Mouse (Mus musculus) spleen, adult 18-20 months (tissue): ENCODE measurements around the gene Crebzf.
A peak's percentile ranks its signal among the peaks of the same experiment; 100 is the strongest.

ENCODE experiments used
- DNase-seq, 2 experiments: peaks; one replicate each; pipeline ENCODE4 v3.0.0; 2022; ENCODE audit warnings: mixed read lengths in 2 of 2

Gene Crebzf

DNA sequence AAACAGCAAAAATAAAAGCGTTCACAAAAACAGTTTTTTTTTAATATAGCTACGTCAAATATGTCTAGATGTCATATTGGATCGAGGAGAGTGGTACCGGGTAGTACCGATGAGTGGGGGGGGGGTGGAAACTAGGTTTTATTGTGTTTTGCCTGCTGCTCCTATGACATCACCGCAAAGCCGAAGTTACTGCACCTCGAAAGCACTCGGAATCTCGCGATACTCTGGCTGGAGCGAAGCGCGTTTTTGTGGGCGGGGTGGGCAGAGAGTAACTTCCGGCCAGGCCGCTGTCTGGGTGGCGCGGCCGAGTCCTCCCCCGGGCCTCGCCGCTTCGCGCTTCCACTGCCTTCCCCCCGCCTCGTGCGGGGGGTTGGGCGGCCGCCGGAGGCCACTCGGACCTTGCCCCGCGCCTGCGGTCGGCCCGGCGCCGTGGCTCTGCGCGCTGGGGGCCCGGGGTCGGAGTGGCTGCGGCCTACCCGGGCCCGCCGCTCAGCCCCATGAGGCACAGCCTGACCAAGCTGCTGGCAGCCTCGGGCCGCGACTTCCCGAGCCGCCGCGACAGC, at the start of gene Crebzf:
Gene Crebzf (plus strand): TSS at position 212 of the 563 bp plus-strand sequence.
- peak; percentile 91 for DNase-seq

DNA sequence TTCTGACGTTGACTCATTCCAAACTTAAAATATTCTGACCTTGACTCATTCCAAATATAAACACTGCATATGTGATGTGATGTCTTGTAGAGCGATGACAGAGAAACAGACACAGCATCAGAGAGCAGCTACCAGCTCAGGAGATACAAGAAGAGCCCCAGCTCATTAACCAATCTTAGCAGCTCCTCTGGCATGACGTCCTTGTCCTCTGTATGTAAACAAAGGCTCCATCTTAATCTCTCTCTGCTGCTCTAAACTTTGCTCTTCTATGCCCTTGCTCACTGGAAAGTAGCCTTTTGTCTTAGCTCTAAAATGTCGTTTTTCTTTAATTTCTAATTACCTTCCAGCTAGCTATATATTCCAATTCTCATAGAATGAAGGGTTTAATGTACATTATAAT, 47.5 kb upstream of the Crebzf start:
- DNase-seq: no peak

DNA sequence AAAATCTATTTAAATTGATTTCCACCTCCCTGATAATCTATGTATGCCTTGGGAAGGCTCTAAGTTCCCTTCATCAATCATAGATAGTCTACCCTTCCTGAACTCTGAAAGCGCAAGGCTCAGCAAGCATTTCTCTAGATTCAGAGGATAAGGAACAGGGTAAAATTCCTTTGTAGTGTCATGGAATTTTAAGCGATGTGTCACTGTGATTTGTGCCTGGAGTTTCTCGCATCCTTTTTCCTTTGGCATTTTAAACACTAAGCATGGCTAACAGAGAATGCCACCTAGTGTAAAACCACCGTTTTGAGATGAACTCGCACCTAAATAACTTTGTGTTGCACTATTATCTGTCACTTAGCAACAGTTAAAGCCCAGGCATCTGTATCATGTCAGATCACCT, 46.6 kb upstream of the Crebzf start:
- no peak for DNase-seq

DNA sequence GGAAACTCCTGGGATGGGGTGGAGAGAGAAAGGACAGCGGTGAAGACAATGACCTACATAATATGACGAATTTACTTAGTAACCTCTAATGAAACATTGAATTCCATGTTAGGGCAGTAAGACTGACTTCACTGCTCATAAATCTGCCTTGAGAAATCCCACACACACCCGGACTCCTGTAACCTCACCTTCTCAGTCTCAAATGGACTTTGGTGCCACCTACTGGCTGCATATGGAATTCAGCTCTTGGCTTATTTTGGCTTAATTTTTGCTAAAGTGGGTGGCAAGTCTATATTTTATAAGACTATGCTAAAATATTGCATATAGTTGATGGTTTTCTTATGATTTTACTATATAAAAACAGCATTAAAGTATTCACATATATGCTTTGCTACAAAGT, 32.6 kb upstream of the Crebzf start:
- DNase-seq: peak in 1 of 2 experiments; percentile 61

DNA sequence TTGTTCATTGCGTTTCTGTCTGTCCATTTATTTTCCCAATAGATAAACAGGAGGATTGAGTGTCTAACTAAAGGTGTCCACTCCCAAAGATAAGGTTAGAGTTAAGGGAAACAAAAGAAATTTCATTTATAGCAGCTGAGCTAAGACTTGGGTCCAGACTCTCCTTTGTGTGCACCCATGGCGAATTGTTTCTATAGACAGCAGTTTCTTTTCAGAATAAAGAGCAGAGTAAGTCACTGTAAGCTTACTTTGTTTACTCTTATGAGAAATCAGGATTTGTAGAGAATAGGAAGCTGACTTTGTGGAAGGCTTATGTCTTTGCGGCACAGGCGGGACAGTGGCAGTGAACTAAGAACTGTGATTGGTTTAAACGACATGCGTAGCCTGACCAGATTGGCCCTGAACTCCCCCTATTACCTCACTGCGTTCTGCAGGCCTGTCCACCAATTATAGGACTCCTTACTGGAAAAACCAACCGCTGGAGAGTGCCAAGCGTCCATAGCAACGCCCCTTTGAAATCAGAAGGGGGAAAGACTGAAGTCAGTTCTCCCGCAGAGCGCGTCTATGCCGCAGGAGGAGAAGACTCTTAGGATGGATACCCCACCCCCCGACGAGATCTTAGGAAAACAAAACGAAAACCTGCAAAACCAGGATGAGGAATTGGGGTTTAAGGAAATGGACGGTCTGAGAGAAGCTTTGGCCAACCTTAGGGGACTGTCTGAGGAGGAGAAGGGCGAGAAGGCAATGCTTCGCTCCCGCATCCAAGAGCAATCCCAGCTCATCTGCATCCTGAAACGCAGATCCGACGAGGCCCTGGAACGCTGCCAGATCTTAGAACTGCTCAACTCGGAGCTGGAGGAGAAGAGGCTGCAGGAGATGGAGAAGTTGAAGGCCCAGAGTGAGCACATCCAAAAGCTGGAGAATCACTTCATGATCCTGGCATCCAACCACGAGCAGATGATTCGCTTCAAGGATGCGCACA, 16.2 kb upstream of the Crebzf start, which contains the start of gene Ccdc89:
Gene Ccdc89 (plus strand): TSS at position 558 of the 982 bp plus-strand sequence.
- peak; percentile 7 to 12 for DNase-seq

DNA sequence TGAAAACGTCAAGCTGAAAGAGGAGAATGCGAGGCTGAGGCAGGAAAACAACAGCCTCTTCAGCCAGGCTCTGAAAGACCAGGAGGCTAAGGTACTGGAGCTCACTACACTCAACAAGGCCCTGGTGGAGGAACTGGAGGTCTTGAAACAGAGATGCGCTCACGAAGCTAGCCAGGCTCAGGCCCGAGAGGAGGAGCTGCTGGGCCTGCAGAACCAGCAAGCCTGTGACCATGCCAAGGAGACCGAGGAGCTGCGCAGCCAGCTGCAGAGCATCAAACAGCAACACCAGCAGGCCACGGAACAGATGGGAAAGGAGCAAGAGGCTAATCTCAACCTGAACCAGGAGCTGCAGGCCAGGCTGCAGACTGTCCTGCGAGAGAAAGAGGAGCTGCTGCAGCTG, 15.5 kb upstream of the Crebzf start:
- no peak for DNase-seq

DNA sequence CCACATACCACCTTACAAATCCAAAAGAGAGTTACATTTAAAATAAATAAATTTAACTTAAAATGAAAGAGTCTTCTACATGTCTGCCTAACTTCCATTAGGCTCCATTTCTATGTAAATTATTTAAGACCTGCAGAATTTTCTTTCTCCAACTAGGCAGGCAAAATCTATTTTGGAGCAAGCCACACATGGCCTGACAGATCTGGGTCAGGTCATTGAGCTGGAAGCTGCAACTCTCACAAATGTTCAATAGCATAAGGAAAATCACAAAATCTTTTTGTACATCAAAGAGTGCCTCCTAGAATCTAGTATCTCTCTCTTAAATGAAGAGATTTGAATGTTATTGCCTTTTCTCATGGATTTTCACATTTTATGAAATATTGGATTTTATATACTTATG, 10.3 kb upstream of the Crebzf start:
- no peak for DNase-seq

DNA sequence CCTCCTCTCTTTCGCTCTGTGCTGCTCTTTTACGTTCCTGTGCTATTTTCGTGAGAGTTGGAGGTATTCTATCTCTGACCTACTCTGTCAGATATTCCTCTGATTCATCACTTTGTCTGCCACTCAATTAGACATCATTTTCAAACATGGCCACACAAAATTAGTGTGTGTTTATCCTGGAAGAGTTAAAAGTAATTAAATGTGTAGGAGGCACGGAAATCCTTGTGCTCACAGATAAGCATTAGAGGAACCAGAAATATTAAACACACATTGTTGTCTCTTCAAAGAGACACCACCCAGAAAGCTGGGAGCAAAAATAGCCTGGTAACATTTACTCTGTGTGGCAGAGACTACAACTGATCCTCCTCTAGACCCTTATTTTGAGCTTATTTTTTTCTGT, 2.5 kb upstream of the Crebzf start:
- no peak for DNase-seq

DNA sequence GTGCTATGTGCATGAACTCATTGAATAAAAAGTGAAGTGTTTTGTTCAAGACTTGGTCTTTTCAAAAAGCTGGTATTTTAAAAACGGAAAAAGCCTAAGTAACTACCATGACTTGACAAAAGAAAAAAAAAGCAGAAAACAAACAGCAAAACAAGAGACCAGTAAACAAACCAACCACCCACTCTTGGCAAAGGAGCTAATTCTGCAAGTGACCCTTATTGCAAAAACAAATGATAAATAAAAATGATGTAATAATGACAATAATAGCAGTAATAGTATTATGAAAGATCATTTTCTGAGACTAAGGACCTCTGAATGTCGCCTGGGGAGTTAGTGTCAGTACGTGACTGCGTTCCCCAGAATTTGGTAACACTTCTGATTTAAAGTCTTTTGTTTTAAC, 459 bp upstream of the Crebzf start:
- no peak for DNase-seq

DNA sequence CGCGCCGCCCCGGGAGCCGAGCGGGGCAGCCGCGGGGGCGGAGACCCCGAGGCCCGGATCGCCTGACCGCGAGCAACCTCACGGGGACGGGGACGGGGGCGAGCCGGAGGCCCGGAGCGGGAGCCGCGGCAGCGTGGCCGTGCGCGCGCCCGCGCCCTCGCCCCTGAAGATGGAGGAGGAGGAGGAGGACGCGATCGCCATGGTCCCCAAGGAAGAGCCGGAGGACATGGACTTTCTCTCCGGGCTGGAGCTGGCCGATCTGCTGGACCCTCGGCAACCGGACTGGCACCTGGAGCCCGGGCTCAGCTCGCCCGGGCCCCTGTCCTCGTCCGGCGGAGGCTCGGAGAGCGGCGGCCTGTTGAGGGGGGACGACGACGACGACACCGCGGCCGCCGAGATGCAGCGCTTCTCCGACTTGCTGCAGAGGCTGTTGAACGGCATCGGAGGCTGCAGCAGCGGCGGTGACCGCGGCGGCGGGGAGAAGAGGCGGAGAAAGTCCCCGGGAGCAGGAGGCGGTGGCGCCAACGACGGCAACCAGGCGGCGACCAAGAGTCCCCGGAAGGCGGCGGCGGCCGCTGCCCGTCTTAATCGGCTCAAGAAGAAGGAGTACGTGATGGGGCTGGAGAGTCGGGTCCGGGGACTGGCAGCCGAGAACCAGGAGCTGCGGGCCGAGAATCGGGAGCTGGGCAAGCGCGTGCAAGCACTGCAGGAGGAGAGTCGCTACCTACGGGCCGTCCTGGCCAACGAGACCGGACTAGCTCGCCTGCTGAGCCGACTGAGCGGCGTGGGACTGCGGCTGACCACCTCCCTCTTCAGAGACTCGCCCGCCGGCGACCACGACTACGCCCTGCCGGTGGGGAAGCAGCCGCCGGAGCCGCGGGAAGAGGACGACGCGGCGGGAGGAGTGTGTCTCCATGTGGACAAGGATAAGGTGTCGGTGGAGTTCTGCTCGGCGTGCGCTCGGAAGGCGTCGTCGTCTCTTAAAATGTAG, 867 bp downstream of the Crebzf start:
- peak; percentile 60 to 73 for DNase-seq

DNA sequence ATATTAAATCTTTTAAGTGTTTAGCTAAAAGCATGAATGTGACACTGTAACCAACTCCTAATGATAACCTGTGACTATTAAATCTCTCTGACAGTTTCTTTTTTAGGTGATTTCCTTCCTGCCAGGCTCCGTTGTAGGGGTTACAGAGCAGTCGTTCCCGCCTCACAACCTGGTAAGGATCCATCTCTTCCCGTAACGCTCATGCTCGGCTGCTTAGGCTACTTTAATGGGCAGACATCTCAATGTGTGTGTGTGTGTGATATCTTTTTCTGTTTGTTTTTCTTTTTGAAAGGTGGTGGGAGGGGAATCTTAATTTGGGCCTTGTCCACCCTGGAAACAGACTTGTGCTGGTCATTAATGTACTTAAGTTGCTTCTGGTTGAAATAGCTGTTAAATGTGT, 1.7 kb downstream of the Crebzf start:
- DNase-seq: no peak

DNA sequence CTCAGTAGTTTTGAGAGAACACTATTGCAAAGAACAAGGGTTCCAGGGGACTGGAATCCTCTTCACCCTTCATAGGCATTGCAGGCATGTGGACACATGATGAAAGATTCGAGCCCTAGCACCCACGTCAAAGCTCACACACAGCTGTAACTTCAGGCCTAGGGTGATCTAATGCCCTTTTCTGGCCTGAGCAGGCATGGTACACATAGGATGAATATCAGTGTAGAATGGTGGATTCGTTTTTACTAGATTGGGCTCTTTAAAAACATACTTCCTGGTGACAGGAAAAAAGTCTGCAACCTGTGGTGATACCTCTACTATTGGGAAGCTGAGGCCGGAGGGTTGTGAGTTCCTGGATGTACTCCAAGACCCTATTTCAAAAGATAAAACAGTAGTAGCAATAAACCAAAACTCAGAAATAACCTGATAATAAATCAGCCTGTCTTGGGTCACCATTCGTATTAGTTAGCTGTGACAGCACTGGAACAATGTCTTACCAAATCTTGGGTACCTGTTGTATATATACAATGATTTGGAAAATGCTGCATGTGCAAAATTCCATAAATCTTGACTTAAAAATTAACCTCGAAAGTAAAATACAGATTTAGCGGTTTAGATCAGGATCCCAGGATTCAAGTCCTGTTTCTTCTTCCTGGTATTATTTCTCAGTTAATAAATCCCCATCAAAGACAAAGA, 13.8 kb downstream of the Crebzf start:
- no peak for DNase-seq

DNA sequence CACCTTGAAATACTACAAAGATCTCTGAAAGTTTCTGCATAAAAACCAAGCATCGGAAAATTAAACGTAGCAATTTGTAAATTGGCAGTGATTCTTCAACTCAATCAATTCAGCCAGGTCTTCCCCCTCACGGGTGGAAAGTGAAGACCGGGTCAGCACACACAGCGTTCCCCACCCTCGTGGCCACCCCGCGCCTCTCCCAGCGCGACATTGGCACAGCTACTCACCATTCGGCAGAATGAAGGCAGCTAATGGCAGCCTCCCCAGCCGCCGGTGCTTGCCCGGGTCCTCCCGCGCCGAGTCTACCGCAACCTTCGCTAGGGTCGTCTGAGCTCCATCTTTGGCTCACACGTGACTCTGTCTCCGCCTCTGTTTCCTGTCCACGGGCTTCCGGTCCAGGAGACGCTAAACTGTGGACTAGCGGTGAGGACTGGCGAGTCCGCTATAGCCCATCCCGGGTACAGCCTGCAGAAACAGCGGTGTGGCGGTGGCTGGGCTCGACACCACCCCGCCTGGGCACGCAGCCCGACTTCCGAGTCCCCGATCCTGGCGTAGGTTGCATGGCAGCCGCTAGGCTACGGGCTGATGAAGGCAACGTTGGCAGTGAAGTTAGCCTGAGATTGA, 14.4 kb downstream of the Crebzf start, which contains the start of gene Tmem126a:
Gene Tmem126a (minus strand): TSS at position 385 of the 624 bp plus-strand sequence.
- peak; percentile 66 to 71 for DNase-seq

DNA sequence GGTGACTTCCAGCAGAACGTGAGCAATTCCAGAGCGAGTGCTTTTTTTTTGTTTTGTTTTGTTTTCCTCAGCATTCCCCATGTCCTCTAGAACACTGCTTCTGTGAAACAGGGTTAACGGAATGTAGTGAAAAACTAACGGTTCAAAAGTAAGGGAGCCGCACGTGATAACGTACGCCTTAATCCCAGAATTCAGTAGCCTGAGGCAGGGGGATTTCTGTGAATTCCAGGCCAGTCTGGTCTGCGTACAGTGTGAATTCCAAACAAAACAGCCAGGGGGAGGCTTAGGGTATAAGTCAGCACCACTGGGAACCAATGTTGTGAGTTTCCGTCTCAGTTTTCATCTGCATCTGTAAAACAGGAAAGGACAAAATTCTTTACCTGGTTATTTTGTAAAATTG, 15.0 kb downstream of the Crebzf start:
- DNase-seq: no peak

DNA sequence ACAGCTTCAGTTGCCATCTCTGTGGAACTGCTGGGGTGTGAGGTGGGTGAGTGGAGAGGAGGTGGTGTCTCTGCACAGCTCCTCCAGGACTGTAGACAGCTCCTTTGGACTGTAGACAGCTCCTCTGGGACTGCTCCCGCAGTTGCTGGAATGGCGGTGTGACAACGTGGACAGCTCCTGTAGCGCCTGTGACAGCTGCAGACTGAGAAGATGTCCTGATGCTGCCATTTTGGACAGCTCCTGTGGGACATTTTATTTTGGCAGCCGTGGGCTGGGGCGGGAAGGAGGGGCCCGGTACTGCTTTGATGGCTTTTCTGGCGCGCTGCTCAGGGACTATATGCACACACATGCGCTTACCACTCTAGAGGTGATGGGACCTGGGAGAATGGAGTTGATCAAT, 17.8 kb downstream of the Crebzf start:
- no peak for DNase-seq

DNA sequence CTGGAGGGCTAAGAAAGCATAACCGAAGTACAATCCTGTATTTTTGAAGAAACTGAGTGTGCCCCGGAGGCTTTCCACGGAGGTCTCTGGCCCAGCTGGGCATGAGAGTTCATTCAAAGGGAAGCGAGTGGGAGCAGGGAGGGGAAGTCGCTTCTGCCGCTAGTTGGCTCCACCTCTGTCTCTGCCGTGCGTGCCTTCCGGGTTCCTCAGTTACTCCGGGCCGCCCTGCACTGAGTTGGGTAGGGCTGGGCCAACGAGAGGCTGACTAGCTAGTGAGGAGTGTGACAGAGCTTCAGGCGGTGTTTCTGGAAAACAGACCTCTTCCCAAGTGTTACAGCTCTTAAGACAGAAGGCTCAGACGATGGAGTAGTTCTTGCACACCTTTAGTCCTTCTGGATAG, 18.4 kb downstream of the Crebzf start:
- peak; percentile 47 to 59 for DNase-seq

DNA sequence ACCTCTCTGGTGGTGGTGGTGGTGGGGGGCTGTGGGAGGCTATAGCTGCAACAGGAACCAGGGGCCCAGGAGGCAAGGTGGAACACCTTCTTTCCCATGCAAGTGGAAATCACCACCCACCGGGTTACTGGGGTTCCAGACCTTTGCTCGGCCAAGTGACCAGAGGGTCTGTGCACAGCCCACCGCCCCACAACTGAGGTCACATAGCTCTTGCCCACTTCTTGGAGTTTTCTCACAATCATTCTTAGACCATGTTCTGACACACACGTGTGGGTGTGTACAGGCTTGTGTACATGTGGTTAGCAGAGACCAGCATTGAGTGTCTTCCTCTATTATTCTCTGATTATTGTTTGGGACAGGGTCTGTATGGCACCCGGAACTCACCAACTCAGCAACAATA, 18.9 kb downstream of the Crebzf start:
- no peak for DNase-seq

DNA sequence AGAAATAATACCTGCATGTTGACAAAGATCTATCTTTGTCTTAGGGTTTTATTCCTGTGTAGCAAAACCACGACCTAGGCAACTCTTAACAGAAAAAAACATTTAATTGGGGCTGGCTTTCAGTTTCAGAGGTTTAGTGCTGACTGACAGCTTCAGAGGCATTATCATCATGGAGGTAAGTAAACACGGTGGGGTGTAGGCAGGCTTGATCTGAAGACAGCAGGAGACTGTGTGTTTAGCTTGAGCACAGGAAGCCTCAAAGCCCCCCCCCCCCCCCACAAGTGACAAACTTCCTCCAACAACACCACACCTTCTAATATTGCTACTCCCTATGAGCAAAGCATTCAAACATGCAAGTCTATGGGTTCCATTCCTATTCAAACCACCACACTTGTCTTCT, 31.0 kb downstream of the Crebzf start:
- DNase-seq: no peak

DNA sequence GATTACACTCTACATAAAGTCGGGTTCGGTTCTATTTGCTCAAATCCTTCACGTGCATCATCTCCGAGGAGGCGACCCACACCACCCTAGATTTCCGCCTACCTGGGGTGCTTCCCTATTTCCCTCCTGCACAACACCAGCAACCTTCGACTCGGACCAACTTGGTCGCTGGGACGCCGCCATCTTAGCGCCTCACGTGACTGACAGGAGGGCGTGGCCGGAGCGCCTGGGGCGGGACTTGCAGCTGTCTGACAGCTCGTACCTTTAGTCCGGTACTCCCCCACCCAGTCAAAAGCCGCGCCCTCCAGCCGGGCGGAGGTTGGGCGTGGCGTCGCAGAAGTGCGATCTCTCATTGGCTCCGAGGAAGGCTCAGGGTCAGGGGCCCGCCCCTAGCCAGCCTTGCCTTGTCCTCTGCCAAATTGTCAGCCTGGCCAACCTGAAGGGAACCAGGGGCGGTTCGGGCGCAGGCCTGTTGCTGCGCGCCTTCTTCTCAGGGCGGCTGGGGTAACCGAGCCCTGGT, 33.3 kb downstream of the Crebzf start, which contains the start of gene Tmem126b:
Gene Tmem126b (minus strand): TSS at position 209 of the 520 bp plus-strand sequence.
- peak; percentile 99 for DNase-seq

DNA sequence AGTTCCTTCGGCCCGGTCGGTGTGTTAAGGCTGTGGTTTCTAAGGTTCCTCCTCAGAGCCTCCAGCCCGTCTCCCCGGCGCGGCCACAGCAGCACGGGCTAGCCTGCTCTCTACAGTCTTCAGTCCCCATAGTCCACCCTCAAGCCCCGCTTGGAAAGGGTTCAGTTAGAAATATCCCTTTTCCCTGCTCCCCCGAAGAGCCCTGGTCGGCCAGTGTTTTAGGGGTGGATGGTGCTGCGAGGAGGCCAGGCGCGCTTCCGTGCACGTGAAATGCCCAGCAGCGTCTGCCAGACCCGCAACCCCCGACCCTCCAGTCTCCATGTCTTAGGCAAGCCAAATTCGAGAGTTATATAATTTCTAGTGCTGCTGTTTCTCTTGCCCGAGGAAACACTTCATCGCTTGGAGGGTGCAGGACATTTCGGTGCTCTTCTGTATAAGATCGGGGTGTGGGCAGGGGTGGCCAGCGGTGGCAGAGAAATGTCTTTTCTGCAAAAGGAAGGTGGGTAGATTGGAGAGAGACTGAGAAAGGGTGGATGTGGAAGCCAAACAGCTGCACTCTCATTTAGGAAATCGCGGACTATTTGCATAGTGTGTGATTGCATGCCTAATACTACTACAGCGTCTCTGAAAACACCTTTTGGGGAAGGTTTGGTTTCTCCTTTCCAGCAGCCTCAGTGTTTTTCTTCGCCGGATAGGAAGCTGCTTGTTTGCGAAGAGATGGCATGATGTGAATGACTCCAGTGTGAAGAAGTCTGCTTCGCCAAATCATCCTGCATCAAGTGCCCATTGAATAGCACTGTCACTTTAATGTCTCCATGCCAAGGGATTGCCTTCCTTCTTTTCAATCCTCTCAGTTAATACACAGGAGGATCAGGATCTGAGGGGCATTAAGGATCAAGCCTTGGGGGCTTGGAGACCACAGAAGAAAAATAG, 34.0 kb downstream of the Crebzf start, which contains the start of gene Dlg2:
Gene Dlg2 (plus strand): TSS at position 360 of the 933 bp plus-strand sequence.
- no peak for DNase-seq
